Mouse (Mus musculus): Measurements from ENCODE around the gene Ptprf. TPM values are rescaled to one million over a fixed set of nuclear protein-coding genes. Genes with fewer than 3 reads are reported as not detected.
A peak's percentile ranks its signal among the peaks of the same experiment; 100 is the strongest.

Gene Ptprf
- total RNA-seq, 2 experiments from 2014 or later, result 176 to 196 TPM

GRCm38 (mm10) chr4:118265557-118265956 is 25.6 kb downstream of the Ptprf start:
- DNase-seq (ENCODE audit: extremely low spot score in 1 of 2, low spot score in 2 of 2), result no peak
- intact Hi-C loops (cut with DNase I), result no loop called here

DNA sequence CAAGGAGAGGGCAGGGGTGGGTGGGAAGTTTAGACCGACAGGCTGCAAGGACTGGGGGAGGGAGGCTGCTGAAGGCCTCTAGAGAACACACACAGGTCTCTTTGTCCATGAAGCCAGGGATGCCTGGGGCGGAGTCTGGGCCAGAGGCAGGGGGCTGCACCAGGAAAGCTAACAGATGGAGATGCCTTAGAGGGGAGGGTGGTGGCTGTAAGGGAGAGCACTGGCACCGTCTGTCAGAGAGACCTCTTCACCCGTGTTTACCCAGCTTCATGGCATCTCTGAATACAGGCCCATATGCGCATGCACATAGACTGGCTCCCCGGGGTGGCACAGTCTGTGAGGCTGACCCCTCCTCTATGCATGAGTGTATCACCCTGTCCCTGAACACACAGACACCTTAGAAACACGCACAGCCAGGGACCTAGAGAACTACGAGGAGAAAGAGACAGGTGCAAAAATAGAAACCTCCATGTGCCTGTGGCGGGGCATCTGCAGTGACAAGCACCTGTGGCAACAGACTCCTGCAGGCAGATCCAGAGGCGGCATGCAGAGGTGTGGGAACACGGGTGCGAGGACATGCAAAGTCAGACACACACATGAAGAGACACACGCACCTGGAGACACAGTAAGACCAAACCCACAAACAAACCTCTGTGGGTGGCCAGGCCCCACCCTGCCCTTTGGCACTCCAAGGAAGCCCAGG is 29.3 kb downstream of the Ptprf start:
- intact Hi-C loops (cut with DNase I), result loop anchor here (2.0 kb wide), 1 partner anchor 29 kb away; the partner anchor contains the start of gene Ptprf
- DNase-seq (ENCODE audit: extremely low spot score in 1 of 2, low spot score in 2 of 2), result no peak

DNA sequence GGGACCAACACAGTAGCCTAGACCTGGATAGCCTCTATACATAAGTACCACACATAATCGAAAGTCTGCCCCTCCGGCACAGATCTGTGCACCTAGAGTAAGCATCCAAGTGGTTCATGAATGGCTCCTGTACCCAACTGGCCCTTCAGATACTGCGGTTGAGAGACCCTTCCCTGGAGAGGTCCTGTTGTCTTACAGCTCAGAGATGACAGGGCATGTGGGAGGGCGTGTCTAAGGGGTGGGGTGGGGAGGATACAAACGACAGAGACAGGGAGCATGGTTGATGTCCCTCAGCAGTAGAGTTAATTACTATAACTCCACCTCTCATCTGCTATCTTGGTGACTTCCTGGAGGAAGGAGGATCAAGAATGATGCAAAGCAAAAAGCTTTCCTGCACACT is 29.9 kb downstream of the Ptprf start:
- intact Hi-C loops (cut with DNase I), result no loop called here
- no peak for DNase-seq (ENCODE audit: extremely low spot score in 1 of 2, low spot score in 2 of 2)

DNA sequence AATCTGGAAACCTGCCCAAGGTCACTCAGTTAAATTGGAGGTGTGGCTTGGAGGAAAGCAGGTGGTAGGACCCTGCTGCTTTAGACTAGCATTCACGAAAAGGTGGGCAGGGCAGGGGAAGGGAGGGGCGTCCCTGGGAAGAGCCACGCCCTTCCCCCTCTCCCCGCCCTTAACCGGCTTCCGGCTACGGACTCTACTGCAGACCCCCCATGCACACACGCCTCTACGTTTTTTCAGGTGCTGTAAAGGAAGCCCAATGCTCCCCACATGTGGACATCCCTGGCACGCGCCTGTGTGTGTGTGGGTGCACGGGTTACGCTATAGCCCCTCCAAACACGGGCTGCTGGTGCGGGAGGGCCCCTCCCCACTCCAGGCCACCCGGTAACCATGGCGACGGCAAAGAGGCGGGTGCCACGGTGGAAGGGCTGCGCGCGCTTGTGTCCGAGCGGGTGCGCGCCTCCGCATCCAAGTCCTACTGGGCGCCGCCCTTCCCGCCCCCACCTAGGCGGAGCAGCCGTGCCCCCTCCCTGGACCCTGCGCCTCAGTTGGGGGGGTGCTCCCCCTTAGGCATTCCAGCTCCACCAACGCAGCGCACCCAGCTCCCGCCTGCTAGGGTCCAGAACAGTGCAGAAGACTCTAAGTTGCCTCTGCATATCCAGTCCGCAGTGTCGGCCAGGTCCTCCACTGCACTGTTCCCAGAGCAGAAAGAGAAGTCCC is 30.5 kb downstream of the Ptprf start:
- peak; percentile 60 to 86 for DNase-seq (ENCODE audit: extremely low spot score in 1 of 2, low spot score in 2 of 2)
- intact Hi-C loops (cut with DNase I), result no loop called here

DNA sequence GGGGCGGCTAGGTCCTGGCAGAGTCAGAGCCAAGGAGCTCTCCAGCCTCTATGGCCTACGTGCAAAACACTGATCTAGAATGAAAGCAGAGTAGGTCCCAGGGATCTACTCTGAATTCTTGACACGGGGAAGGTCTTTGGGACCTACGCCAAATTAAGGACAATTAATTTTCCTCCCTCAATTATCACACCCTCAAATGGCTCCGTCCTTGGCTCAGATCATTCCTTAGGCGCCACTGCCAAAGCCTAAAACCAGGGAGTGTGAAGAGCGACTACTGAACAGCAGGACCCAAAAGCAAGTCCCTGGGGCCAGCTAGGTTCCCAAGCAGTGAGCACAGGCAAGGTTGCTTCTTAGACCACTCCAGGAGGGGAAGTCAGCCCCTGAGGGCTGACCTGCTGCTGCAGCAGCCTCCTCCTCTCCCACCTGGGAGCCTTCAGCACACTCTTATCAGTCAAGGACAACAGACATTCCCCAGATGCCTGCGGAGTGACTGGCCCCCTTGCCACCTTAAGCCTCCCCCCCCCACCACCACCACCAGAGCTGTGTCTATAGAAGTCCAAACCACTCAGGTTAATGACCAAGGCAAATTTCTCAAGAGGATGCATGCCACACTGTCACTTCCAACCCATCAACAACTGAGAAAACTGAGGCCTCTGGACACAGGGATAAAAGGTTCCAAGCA is 31.3 kb downstream of the Ptprf start:
- peak in 1 of 2 experiments; percentile 55 for DNase-seq (ENCODE audit: extremely low spot score in 1 of 2, low spot score in 2 of 2)
- intact Hi-C loops (cut with DNase I), result no loop called here

DNA sequence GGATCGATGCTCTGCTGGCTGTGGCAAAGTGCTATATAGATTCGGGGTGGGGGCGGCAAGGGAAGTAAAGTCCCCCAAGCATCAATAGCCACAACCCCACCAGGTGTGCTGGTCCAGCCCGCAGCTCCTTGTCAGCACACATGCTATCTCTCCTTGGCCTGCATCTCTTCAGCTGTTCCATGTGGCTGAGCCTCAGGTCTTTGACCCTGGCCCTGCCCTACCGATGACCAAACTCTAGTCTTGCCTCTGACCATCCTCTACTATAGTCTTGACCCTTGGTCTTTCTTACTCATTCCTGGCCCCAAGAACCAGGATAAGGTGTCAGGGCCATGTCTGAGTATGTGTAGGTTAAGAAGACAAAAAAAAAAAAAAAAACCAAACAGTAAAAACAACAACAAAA is 33.2 kb downstream of the Ptprf start:
- DNase-seq (ENCODE audit: extremely low spot score in 1 of 2, low spot score in 2 of 2), result no peak
- intact Hi-C loops (cut with DNase I), result no loop called here

DNA sequence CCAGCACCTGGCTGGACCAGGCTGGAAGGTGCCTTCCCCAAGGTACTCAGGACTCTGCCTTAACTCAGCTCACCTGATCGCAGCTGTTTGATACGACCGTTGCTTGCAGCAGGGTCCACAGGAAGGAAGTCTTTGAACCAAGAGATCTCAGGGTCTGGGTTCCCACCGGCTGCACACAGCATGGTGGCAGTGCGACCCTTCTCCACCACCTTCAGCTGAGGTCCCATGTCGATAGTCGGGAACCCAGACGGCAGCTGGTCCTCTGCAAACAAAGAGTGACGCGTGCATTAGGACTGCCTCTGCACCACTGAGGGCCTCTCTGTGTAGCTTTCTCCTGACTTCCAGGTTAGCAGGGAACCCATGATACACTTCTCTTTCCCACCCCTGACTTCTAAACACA is 33.8 kb downstream of the Ptprf start:
- intact Hi-C loops (cut with DNase I), result no loop called here
- no peak for DNase-seq (ENCODE audit: extremely low spot score in 1 of 2, low spot score in 2 of 2)

DNA sequence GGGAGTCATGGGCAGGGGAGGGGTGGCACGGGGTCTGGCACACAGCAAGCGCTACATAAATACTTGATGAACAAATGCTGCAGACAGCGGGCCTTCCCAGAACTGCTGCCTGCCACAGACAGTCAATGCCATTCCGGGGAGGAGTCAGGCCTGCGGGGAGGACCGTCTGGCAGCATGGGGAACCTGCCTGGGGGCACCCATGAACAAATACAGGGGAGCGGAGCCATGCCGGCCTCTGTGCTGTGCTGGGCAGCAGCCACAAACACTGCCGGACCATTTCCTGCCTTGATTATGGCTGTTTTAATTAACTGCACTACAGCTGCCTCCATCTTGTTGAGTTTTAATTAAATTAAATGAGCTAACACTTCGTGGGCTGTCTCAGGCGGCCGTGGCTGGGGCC is 35.0 kb downstream of the Ptprf start:
- DNase-seq (ENCODE audit: extremely low spot score in 1 of 2, low spot score in 2 of 2), result no peak
- intact Hi-C loops (cut with DNase I), result no loop called here

- no peak for DNase-seq (ENCODE audit: extremely low spot score in 1 of 2, low spot score in 2 of 2)
- intact Hi-C loops (cut with DNase I), result no loop called here
These were observed 36.3 kb downstream of the Ptprf start for GRCm38 (mm10) chr4:118254953-118255352.

DNA sequence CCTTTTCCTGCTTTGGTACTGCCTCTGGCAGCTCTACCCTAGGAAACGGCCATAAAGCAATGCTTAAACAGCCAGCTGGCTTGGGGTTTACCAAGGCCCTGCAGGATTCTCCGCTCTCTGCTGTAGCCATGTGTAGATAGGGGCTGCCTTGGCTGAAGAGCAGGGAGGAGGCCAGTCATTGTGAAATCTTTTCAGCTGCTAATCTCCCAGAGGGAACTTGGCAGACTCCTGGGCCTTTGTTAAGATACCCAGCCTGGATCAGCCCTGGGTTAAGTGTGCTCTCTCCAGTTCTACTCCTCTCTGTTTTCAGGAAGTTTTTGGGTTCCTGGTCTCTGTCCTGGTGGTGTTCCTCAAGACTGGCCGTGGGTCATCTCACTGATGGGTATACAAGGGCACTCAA is 43.9 kb downstream of the Ptprf start:
- DNase-seq (ENCODE audit: extremely low spot score in 1 of 2, low spot score in 2 of 2), result no peak
- intact Hi-C loops (cut with DNase I), result no loop called here

DNA sequence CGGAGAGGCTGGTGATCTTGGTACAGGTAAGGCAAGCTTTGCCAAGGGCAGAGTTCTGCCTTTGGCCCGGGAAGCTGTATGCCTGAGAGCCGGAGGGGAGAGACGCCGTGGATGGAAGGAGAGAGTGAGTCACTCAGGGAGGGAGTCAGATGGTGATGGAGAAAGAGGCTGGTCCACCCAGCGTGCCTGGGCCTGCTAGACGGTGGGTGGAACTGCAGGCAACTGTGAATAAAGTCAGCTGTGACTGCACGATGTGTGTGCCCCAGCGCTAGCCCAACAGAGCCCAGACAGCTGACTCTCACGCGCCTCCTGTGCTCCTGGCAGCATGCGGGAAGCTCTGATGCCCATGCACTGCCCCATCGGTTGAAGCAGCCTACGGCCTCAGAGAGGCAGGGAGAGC is 45.4 kb downstream of the Ptprf start:
- peak; percentile 21 to 54 for DNase-seq (ENCODE audit: extremely low spot score in 1 of 2, low spot score in 2 of 2)
- intact Hi-C loops (cut with DNase I), result no loop called here

- no peak for DNase-seq (ENCODE audit: extremely low spot score in 1 of 2, low spot score in 2 of 2)
- intact Hi-C loops (cut with DNase I), result no loop called here
These were observed 47.4 kb downstream of the Ptprf start for GRCm38 (mm10) chr4:118243791-118244190.

GRCm38 (mm10) chr4:118243298-118243697 is 47.9 kb downstream of the Ptprf start:
- no peak for DNase-seq (ENCODE audit: extremely low spot score in 1 of 2, low spot score in 2 of 2)
- intact Hi-C loops (cut with DNase I), result no loop called here

GRCm38 (mm10) chr4:118239960-118240689 is 51.1 kb downstream of the Ptprf start:
- intact Hi-C loops (cut with DNase I), result no loop called here
- DNase-seq (ENCODE audit: extremely low spot score in 1 of 2, low spot score in 2 of 2), result no peak

DNA sequence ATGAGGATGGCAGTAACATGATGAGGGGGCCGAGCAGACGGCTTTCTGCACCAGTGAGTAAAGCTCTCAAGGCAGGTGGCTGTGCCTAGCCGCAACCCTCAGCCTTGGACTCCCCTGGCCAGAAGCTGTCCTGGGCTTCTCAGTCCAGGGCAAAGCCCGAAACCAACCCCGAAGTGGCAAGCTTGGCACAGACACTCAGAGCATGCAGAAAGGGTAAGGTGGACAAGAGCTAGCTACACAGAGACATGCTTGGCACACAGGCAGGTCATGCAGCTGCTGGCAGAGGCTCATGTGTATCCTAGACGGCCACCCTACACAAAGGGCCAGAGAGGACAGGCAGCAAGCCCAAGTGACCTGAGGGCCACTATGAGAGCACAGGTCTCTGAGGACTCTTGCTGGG is 52.5 kb downstream of the Ptprf start:
- intact Hi-C loops (cut with DNase I), result no loop called here
- no peak for DNase-seq (ENCODE audit: extremely low spot score in 1 of 2, low spot score in 2 of 2)

GRCm38 (mm10) chr4:118236871-118237270 is 54.3 kb downstream of the Ptprf start:
- intact Hi-C loops (cut with DNase I), result no loop called here

DNA sequence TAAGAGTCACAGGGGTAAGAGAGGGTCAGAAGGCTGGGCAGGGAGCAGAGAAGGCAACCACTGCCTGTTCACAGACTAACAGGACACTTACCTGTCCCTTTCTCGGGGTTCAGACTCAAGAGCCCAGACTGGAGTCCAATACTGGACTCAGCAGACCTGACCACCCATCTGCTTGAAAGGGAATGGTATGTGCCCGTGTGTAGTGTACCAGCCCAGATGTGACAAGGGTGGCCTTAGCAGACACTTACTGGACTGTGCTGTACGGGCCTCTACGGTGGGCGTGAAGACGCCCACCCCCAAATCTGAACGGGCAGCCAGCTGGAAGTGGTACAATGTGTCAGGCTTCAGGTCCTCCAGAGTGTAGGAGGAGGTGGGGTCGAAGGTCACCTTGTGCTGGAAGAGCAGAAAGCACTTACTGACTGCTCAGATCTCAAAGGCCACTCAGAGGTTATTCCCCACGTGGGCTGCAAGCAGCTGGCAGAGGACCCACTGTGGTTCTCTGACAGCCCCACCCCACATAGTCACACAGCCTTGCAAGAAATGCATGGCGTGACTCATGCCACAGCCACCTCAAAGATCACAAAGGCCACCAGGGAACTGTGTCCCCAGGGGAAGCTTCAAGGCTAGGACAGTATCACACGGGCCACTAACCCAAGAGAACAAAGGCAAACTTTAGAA is 56.4 kb downstream of the Ptprf start:
- DNase-seq (ENCODE audit: extremely low spot score in 1 of 2, low spot score in 2 of 2), result no peak
- intact Hi-C loops (cut with DNase I), result no loop called here

More at GRCm38 (mm10) chr4:118236871-118237270, 54.3 kb downstream of the Ptprf start:
- DNase-seq (ENCODE audit: extremely low spot score in 1 of 2, low spot score in 2 of 2), result no peak

GRCm38 (mm10) chr4:118233886-118234285 is 57.3 kb downstream of the Ptprf start:
- intact Hi-C loops (cut with DNase I), result no loop called here
- DNase-seq (ENCODE audit: extremely low spot score in 1 of 2, low spot score in 2 of 2), result no peak

DNA sequence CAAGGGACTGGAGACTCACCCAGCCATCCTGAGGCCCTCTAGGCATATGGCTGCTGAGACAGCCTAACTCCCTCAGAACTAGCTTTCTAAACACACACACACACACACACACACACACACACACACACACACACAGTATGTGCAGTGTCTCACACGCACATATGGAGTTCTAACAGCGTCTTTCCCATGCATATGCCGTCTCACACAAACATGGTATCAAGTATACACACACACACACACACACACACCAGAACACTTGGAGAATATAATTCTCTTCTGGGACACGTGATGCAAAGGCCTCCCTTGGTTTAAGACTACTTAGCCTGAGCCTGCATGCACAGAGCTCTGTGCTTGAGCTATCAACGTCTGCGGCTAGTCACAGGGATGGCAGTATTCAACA is 59.3 kb downstream of the Ptprf start:
- intact Hi-C loops (cut with DNase I), result no loop called here

More for the DNA sequence above, 59.3 kb downstream of the Ptprf start:
- DNase-seq (ENCODE audit: extremely low spot score in 1 of 2, low spot score in 2 of 2), result no peak
